12 mouse cellular contexts compared by ENCODE assay signal in genomic region chr6:55484224-55484623, GRCm38 (mm10). TPM values are rescaled to one million over a fixed set of nuclear protein-coding genes. Genes with fewer than 3 reads are reported as not detected.
DNase-seq lines count a peak whose midpoint lies in the region; ATAC-seq lines count a peak whose summit lies in the region.
"Had no signal": no experiment of that assay in that cellular context is flagged by ENCODE, and none has a peak within 500 bp of the region (broad histone marks: within the 10 kb centered on the region; RNA-seq: fewer than 3 reads in every experiment).

No protein-coding gene starts in this region.

- H3K27ac ChIP-seq in hindbrain, embryonic 12.5 days, result peak overlapping the region; percentile 73
- H3K27ac ChIP-seq: heart, embryonic 13.5 days; lung, embryonic 15.5 days had no signal

- peaks cover 31% of the 10 kb centered on the region for H3K4me1 ChIP-seq in hindbrain, embryonic 12.5 days

- 15% methylated on average over 4 of the region's 4 CpGs for WGBS in hindbrain, embryonic 12.5 days

- H3K36me3 ChIP-seq in hindbrain, embryonic 12.5 days, result peaks cover 25% of the 10 kb centered on the region
- H3K36me3 ChIP-seq: heart, embryonic 13.5 days; lung, embryonic 15.5 days had no signal

- H3K4me3 ChIP-seq in hindbrain, embryonic 12.5 days, result no peak overlapping the region
- H3K4me3 ChIP-seq: heart, embryonic 13.5 days; lung, embryonic 15.5 days had no signal

- intact Hi-C loops in left cerebral cortex, postnatal 14 days (cut with DNase I), result no loop called here

- H3K9me3 ChIP-seq in hindbrain, embryonic 12.5 days (replicated peaks), result no peaks in the 10 kb centered on the region
- H3K9me3 ChIP-seq: heart, embryonic 13.5 days; lung, embryonic 15.5 days had no signal

- peak; percentile 35 for DNase-seq in embryo, embryonic 11 days
- DNase-seq in left cerebral cortex, postnatal 14 days (ENCODE audit: low spot score in 2 of 2), result peak; percentile 63 to 79
- peak; percentile 53 for DNase-seq in retina, postnatal 1 day
- no peak for DNase-seq in testis, postnatal 10 days (ENCODE audit: low spot score)
- no peak for DNase-seq in MN1 (ENCODE audit: low spot score)
- DNase-seq in lung, postnatal 4 days, result no peak
- no peak for DNase-seq in cerebellum, adult 9-10 months
- DNase-seq: kidney, postnatal 10 days had no signal

- ATAC-seq in hindbrain, embryonic 12.5 days (ENCODE audit: low FRiP score), result peak; percentile 85

- H3K27me3 ChIP-seq in hindbrain, embryonic 12.5 days, result no peaks in the 10 kb centered on the region
- H3K27me3 ChIP-seq: lung, embryonic 15.5 days had no signal

- H3K4me2 ChIP-seq in hindbrain, embryonic 12.5 days (replicated peaks), result no peak overlapping the region
- H3K4me2 ChIP-seq: heart, embryonic 13.5 days; lung, embryonic 15.5 days had no signal

- H3K9ac ChIP-seq in hindbrain, embryonic 12.5 days, result no peak overlapping the region
- H3K9ac ChIP-seq: heart, embryonic 13.5 days; lung, embryonic 15.5 days had no signal

RNA-seq across cellular contexts. Expression of gene Adcyap1r1, which starts 32.4 kb away (rescaled TPM):
- 36.6 and 44.5 TPM in 2 replicates for polyA plus RNA-seq in hindbrain, embryonic 12.5 days (2016; fragmentation: Nextera tagmentation; extraction: Ambion mirVana)
- total RNA-seq in left cerebral cortex, postnatal 14 days (2021), result 100 to 1,000 TPM; 113 to 126 TPM
- total RNA-seq: CH12.LX had no signal

Comparison
In these comparisons a context has a peak if more than half of its experiments do, and no peak if none do; other contexts are left out.
1. DNase-seq: peak in embryo, embryonic 11 days (single experiment), left cerebral cortex, postnatal 14 days (2 of 2) and retina, postnatal 1 day (single experiment); none in testis, postnatal 10 days (single experiment), MN1 (single experiment), lung, postnatal 4 days (0 of 2) and cerebellum, adult 9-10 months (single experiment).